Mouse (Mus musculus) urinary bladder, adult 18-20 months (tissue): ENCODE data around the gene Lef1.

Experiments used
- DNase-seq, 2 experiments: peaks; one replicate each; pipeline ENCODE4 v3.0.0; 2022; ENCODE audit warnings: low spot score in 2 of 2, mixed read lengths in 2 of 2

The Lef1 gene

DNA sequence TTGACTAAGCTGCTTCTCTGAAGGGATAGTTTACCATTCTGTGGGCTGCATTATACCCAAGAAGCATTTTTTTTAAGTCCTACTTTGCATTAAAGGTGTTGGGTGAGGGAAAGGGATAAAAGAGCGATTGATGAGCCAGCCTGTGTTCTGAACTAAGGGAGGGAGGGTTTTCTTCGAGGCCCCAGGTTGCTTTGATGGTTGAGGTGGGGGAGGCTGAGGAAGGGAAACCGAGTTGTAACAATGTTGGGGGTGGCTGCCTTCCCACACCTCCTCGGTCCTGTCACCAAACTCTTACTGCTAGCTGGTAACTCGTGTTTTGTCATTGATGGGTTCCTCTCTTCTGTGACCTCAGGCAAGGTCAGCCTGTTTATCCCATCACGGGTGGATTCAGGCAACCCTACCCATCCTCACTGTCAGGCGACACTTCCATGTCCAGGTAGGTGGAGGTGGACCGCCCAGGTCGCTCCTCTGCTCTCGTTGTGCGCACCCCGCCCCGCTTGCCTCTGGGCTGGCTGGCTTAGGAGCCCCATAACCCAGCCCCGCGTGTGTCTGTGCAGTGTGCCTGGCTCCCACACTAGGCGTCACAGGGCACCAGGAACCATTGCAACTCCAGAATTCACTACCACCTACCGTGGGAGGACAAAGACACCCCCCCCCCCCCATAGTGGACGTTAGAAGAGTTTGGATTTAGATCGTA is 80.5 kb downstream of the Lef1 start:
- DNase-seq, result no peak

DNA sequence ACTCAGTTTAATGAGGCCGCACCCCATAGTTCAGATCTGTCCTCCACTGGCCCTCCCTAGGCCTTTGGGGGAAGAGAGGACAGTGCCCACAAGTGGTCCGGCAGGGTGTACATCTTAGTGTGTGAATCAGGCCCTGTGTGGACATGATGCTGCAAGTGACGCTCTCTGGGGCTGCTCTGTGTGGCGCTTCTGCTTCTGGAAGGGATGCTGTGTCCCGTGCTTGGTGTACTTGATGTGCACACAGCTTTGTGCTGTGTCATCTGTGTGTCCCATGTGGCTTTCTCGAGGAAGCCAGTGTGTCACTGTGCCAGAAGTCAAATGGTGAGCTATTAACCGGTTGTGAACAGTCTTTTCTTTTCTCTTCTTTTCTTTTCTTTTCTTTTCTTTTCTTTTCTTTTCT is 81.2 kb downstream of the Lef1 start:
- no peak for DNase-seq

DNA sequence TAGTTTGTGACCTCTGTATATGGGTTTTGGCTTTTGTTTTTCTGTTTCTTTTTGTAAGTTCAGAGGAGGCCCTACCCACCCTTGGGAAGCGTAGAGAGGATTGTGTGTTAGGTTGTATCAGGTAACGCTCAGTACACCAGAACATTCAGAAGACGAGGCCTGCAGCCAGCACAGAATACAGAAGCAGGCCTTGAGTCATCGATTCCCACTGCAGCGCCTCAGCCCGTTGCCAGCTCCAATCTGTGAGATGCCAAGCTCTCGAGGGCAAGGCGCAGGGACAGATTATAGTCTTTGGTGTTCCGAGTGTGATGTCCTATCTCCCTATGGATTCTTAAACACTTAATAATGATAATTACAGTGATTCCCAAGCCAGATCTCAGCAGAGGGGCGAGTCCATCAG is 85.8 kb downstream of the Lef1 start:
- no peak for DNase-seq

DNA sequence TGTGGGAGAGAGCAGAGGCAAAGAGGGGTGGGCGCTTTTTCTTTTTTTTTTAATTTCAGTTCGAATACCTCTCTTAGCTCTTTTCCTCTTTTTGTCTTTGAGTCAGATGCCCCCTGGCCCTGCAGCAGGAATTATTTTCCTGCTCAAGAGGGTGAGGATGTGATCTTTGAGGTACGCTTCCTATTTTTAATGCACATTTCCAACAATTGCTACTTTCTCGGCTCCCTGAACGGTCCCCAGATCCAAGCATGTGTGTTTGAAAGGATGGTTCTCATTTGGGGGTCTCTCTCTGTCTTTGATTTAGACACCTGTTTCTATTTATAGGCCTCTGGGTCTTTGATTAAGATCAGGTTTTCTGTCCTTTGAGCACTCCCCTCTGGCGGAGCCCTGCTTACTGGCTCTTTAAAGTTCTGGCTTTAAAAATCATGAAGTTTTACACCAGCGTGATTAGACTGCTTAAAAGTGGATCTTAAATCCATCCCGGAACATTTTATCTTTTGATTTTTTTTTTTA is 86.3 kb downstream of the Lef1 start:
- no peak for DNase-seq

DNA sequence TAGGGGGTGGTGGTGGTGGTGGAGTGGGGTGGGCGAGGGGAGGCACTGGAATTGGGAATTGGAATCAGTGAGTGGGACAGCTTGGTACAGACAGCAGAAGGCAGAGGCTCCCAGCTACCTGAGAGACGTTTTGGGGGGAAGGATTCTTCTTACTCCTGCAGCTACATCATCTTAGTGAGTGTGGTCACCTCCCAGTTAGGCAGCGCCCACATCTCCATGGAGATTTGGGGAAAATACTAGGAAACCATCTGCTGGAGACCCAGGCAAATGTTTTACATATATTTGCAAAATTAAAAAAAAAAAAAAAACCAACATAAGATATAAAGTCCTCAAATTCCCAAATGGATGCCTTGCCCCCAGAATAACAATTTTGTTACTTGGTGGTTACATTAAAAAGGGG is 88.7 kb downstream of the Lef1 start:
- DNase-seq, result no peak

DNA sequence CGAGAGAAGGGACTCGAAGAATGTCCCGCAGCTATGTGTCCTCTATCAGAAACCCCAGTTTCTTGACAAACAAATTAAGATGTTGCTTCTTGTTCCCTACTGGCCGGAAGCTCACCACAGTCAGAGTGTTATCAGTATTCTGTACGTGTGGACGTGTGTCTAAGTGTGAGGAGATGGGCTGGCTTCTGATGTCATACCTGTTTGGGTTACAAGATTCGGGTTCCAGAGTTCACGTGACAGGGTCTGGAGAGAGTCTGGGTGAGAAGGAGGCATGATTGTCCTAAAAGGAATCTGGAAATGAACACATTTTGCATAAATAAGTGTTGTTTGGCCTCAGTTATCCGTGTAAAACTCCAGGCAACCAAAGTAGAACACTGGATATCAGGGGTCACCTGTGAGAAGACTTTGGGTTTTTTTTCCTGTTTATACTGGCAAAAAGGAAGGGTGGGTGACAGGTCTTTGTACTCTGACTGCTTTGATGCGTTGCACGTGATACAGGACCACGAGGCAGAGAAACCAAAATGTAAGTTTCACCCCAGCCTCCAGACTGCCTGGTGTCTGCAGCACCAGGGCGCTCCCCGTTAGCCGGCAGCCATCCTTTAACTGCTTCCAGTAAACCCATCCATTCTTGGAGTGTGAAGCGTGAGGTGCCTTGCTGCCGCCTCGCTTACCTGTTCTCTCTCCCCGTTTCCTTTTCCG is 89.5 kb downstream of the Lef1 start:
- DNase-seq, result no peak

DNA sequence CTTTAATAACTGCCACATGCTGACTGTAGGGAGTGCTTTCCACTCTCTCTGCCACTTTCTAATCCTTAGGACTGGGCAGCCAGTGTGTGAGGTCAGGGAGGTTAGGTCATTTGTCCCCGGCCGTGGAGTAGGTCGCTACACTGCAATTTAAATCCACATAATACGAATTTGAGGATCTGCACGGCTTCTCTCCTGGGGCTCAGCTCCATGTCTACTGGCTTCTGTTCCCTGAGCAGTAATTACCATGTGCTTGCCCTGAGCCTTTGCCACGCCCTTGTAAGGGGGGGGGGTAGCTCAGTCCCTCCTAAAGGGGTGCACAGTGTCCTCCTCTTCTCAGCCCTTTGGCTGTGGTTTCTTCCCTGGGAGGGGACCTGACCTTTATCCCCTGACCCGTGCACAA is 92.0 kb downstream of the Lef1 start:
- DNase-seq, result no peak

DNA sequence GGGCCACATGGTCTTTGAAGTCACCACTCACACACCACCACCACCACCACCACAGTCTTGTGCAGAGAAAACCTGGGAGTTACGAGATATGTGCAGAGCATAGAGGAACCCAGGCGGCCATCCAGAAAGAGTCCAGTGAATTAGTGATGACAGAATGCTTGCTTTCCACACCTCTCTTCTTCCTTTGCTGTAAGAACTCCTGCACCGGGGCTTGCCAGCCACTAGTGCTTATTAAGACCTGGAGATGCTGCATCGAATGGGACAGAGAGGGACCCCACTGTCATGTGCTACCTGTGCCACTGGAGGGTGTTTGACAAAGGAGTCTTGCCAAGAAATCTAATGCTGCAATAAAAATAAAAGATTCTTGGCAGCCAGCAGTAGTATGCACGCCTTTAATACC is 97.6 kb downstream of the Lef1 start:
- no peak for DNase-seq

DNA sequence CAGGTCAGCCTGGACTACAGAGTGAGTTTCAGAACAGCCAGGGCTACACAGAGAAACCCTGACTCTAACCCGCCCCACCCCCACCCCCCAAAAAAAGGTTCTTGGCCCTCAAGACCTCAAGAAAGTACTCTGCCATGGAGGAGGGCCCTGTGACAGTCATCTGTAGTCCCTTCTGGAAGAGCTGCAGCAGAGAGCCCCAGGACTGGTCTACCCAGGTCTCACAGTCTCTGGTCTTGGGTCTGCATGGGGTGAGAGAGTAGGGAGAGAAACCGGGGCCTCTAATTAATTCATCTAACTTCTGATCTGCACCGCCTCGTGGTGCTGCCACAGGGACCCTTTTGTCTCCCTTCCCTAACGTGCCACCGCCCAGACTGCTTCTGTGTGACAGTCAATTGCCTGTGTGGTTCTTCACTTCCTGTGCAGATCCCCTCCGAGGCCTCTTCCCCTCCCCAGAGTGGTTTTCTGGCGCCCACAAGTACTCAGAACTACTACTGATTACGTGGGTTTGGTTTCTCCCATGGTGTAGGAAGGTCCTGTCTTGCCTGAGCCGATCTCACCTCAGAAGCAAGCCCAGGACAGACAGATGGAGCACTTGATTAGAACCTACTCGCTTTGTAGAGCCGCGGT is 98.1 kb downstream of the Lef1 start:
- DNase-seq, result no peak

DNA sequence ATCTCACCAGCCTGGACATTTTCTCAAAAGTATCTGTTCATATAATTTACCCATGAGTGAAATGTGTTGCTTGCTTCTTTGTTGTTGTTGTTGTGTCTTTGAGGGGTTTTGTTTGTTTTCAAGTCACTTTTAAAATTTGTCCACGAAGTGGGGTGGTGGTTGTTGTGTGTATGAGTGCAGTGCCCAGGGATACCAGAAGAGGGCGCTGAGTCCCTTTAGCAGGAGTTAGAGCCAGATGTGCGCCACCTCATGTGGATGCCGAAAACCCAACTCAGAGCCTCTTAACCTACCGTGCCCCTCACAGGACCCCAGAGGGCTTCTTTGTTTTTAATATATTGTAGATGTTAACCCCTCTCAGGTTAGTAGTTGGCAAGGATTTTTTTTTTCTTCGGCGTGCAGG is 101.9 kb downstream of the Lef1 start:
- DNase-seq, result no peak

DNA sequence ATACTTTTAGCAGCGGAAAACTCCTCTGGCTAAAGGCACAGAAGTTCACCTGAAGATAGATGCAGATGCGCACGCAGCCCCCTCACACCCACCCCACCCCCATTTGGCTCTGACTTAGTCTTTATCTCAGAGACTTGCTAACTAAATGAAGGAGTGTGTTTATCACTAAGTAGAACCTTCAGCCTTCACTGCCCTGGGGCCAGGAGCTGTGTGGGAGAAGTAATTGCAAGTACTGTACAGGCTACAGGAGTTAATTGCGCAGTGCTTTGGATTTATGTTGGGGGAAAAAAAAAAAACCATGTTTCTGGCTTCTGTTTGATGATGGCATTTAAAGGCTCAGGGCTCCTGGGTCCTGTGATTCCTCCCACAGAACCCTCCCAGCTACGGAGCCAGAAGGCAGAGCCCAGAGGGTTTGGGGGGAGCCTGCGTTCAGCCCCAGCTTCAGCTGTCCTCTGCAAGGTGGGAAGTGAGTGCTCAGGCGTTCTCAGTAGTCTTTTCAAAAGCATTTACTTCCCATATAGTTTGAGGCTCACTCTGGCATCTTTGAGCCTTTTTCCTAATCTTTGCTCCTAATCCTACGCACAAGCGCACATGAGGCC is 103.9 kb downstream of the Lef1 start:
- DNase-seq, result no peak

DNA sequence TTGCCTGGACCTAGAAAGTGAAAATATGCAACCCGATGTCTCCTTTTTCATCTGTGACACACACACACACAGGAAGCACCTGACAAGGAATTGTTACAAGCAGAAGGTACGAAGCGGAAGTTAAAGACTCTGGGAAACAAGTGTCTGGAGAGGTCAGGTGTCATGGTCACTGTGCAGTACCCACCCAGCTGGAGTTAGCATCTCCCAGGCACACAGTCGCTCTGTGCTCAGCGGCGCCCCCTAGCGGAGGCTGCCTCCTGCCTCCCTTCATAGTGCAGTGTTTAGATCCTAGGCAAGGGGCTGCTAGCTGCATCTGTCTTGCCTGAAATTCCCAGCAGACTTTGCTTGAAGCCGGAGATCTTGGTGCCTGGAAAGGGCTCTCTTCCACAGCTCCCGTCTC is 104.6 kb downstream of the Lef1 start:
- peak in 1 of 2 experiments; percentile 17 for DNase-seq

DNA sequence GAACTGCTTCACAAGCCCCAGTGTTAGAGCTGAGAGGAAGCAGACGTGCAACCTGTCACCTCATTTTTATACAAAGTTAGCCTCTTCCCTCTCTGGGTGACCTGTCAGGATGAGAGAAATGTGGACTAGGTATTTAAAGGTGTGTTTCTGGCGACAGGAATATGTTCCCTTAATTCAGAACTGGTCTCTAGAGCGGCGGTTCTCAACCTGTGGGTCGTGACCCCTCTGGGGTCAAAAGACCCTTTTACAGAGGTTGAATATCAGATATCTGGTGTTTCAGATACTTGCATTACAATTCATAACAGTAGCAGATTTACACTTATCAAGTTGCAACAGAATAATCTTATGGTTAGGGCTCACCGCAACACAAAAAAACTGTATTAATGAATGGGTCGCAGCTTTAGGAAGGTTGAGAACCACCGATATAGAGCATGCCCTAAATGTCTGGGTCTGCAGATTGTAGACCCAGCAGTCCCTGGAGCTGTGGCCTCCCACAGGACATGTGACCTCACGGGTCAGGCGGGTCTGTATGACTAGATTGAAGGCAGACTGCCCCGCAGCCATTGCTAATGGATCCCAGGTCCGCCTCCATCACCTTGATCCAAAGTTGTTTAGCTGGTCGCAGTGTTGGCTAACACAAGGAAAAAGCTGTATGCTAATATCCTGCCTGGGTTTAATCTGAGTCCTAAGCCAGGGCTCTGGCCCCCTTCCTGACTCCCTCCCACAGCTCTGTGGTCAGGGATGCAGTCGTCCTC is 108.5 kb downstream of the Lef1 start:
- no peak for DNase-seq

DNA sequence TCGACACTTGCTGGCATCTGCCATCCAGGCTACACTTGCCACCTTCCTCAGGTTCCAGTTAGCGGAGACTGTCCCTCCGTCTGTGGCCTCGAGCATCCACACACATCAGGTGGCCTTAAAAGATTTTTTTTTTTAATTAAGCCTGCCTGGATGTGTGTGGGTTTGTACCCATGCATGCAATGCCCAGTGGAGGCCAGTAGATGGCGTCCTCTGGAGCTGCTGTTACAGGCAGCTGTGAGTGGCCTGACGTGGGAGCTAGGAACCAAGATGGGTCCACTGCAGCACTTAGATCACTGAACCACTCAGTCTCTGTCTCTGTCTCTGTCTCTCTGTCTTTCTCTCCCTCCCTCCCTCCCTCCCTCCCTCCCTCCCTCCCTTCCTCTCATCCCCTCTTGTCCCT is 117.8 kb downstream of the Lef1 start:
- DNase-seq, result no peak

DNA sequence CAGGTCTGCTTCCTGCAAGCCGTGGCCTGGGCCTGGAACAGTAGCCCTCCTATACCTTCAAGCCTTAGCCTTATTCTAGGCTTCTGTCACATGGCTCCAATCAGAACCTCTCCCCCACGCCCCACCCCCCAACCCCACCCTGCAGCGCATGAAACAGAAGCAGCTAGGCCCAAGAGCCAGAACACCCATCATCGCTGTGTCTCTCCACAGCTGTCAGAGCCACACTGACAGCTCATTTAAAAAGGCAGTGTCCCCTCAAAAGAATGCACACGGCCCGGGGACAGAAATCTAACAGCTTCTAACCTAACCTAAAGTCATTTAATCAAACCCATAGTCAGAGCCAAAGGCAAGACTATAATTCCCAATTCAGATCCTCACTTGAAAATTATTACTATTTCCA is 126.8 kb downstream of the Lef1 start:
- DNase-seq, result no peak

DNA sequence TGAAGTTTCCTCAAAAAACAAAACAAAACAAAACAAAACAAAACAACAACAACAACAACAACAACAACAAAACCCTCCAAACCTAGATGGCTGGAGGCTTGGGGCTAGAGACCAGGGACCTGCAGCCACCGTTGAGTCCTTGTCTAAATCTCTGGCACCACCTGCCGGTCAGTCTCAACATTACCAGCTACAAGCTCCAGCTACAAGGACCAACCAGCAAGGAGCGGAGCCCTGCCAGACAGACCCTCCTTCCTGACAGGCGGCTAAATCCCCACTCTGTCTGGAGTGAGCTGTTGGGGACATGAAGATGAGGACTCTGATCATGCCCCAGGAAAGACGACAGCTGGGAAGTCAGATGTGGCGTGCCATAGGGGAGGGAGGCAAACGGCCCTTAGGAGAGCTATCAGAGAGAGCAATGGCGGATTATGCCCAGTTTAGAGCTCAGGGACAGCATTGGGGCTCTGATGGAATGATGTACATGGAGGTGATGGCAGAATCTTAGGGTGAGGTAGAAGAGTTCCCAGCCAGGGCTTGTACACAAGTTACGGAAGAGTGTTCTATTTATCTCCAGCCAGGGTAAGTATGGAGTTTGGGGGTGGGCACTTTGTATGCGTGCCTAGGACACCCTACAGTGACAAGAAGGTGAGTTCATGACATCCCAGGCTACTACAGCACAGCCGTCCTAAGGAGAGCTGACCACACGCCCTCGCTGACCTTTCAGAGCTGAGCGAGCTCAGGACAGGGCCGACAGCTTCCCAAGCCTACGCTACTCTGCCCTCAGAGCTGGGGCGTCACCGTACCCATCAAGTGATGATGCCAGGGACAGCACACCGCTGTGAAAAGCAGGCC is 127.7 kb downstream of the Lef1 start:
- peak; percentile 27 to 38 for DNase-seq

DNA sequence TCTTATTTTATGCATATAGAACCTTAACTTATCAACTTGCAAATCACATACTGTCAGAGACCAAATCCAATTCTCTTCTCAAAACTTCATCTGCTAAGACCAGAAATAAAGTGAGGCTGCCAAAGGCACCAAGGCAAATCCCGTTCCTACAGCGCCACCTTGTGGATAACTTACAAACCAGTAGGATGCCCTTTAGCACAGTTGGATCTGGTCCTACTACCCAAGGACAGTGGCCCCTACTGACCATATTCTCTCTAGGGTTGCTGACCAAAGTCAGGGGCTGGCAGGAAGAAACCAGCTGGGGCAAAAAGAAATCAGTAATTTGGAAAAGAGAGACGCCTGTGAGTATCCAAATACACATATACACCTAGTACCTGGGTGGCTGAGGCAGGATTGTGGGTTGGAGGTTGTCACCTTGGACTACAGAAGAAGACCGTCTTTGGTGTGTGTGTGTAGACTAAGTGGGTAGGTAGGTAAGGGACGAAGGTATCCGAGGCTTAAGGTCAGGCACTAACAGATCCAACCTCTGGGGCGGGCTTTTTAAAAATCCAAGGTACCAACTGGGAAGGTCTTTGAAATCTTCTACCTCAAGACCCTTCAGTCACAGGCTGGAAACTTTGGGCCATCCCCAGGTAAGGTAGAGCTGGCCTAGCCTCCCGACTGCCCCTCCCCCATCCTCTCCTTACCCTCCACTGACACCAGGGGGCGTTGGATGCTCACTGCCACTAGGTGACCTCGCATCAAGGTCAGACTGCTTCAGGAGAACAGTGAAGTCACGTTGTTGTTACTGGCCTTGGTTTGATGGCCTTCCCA is 135.7 kb downstream of the Lef1 start:
- no peak for DNase-seq

DNA sequence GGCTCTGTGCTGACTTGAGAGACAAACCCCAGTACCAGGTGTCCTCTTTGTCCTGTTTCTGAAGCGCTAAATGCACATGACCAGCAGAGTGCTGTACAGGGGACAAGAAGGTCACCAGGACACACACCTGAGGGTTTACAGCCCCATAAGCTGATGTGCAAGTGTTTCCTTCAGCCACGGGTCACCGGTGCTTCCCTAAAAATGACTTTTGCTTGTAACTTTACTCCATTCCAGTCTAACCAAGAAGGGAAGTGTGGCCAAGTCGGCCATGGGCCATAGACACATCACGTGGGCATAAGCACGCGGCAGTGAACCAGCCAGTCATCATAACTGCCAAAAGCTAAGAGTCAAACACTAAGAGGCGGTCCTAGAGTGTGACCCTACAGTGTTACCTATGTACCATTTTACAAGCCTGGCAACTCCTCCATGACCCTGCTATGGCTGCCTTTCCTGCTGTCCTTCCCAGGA is 136.3 kb downstream of the Lef1 start:
- DNase-seq, result no peak

DNA sequence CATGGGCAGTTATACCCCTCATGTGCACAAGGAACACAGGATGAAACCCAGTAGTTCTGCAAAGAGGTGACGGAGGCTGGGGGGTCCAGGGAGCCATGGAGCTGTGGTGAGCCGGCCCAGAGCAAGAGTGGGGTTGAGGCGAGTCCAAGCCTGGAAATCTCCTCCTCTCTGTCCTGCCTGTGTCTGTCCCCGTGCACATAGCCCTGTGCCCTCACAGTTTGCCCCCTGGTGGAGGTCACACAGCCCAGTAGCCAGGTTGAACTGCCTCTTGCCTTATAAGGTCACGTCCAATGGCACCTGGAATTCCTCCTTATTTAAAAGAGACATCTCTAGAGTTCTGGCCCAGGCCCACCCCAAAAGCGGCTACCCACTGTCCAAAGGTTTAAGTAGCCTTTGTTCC is 137.2 kb downstream of the Lef1 start:
- no peak for DNase-seq

DNA sequence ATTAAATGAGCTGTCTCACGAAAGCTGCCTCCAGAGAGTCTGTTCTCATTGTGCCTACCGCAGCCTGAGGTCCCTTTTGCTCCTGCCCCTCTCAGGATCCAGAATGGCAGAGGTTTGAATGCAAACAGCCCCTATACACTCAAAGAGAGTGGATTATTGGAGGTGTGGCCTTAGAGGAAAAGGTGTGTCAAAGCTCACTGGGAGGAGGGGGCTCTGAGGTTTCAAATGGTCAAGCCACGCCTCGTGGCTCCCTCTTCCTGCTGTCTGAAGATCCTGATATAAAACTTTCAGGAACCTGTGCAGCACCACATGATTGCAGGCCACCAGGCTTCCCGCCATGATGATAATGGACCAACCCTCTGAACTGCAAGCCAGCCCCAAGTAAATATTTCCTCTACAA is 137.6 kb downstream of the Lef1 start:
- no peak for DNase-seq
